Mouse (Mus musculus) lung, adult 2 months (tissue): ENCODE results near the gene Cped1.

Source experiments
- CTCF ChIP-seq: fragments of 200-500 bp; IDR thresholded peaks from 2 replicates; pipeline ENCODE4 v1.5.1; 2011; ENCODE audit warnings: mild to moderate bottlenecking, low read length, control low read depth; ENCODE audit not compliant: insufficient read depth
- POLR2A ChIP-seq: fragments of 200-500 bp; IDR thresholded peaks from 2 replicates; pipeline ENCODE4 v1.6.1; 2011; ENCODE audit warnings: low read depth, mild to moderate bottlenecking, control low read depth, low read length, borderline replicate concordance; ENCODE audit errors: extremely low read depth

DNA sequence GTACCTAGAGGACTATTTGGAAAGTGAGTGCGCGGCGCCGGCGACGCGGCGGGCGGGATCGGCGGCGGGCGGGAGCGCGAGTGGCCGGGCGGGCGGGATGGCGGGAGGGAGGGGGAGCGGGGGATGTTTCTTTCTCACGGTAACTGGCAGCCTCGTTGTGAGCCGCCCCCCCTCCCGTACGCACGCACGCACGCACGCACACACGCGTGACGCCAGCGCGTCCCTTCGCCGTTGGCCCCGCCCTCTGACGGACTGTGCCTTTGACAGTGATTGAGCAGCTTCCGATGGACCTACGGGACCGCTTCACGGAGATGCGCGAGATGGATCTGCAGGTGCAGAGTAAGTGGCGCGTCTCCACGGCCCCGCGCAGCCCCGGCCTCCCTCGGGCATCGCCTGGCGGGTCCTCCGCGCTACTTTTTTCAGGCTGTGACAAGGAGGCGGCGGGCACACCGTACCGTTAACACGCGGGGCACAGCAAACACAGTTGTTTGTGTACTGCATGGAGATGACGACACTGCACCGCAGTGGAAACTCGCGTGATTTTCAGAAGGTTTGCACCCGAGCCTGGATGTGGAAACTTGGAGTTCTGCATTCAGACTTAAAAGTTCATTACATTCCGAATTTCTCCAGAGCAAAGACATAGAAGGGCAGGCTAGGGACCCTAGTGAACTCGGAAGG, 35.8 kb upstream of the Cped1 start:
- TF ChIP-seq CTCF (no peak), POLR2A (peak; percentile 68; the same call in 1 of the 2 replicates)
